Mouse (Mus musculus): ENCODE results near the gene March6. TPM values are rescaled to one million over a fixed set of nuclear protein-coding genes. Genes with fewer than 3 reads are reported as not detected.

Gene March6
- polyA plus RNA-seq, 1 experiment from 2014 or later = 31.5 TPM

- no peaks in the 10 kb centered on the region for H3K9me3 ChIP-seq (replicated peaks)
- peaks cover 36% of the 10 kb centered on the region for H3K4me1 ChIP-seq
- WGBS = 52% methylated on average over 9 of the region's 9 CpGs
- H3K4me2 ChIP-seq = no peak overlapping the region
- no peaks in the 10 kb centered on the region for H3K36me3 ChIP-seq
- no peak overlapping the region for H3K27ac ChIP-seq
- no peak; the same call in 1 of the 2 replicates for ATAC-seq (replicated peaks; ENCODE audit: low FRiP score)
- H3K27me3 ChIP-seq = no peaks in the 10 kb centered on the region
- no peak overlapping the region for H3K9ac ChIP-seq
- H3K4me3 ChIP-seq (replicated peaks) = no peak overlapping the region
Measured at GRCm38 (mm10) chr15:31539643-31540512, 9.0 kb upstream of the March6 start.

- WGBS = 85% methylated on average over 3 of the region's 3 CpGs
- Histone ChIP-seq H3K4me2 (no peak overlapping the region), H3K9me3 (replicated peaks) (no peaks in the 10 kb centered on the region), H3K27me3 (no peaks in the 10 kb centered on the region), H3K4me3 (replicated peaks) (no peak overlapping the region), H3K27ac (no peak overlapping the region), H3K9ac (no peak overlapping the region), H3K4me1 (peaks cover 36% of the 10 kb centered on the region), H3K36me3 (no peaks in the 10 kb centered on the region)
- no peak for ATAC-seq (replicated peaks; ENCODE audit: low FRiP score)
Measured at GRCm38 (mm10) chr15:31538346-31538745, 7.5 kb upstream of the March6 start.

- Histone ChIP-seq H3K36me3 (no peaks in the 10 kb centered on the region), H3K4me2 (no peak overlapping the region), H3K9me3 (replicated peaks) (no peaks in the 10 kb centered on the region), H3K27ac (no peak overlapping the region), H3K9ac (no peak overlapping the region), H3K27me3 (no peaks in the 10 kb centered on the region), H3K4me3 (replicated peaks) (no peak overlapping the region), H3K4me1 (peaks cover 32% of the 10 kb centered on the region)
- no peak for ATAC-seq (replicated peaks; ENCODE audit: low FRiP score)
- 93% methylated on average over 2 of the region's 2 CpGs for WGBS
Measured at GRCm38 (mm10) chr15:31537706-31538105, 6.9 kb upstream of the March6 start.

GRCm38 (mm10) chr15:31536051-31536737 is 5.3 kb upstream of the March6 start:
- H3K27ac ChIP-seq = no peak overlapping the region
- H3K9ac ChIP-seq = no peak overlapping the region
- H3K9me3 ChIP-seq (replicated peaks) = no peaks in the 10 kb centered on the region
- H3K36me3 ChIP-seq = no peaks in the 10 kb centered on the region
- 31% methylated on average over 7 of the region's 7 CpGs for WGBS
- ATAC-seq (replicated peaks; ENCODE audit: low FRiP score) = no peak
- H3K4me2 ChIP-seq = no peak overlapping the region
- no peak overlapping the region for H3K4me3 ChIP-seq (replicated peaks)
- peaks cover 28% of the 10 kb centered on the region for H3K4me1 ChIP-seq
- no peaks in the 10 kb centered on the region for H3K27me3 ChIP-seq

- no peak overlapping the region for H3K4me2 ChIP-seq
- H3K27ac ChIP-seq = no peak overlapping the region
- WGBS = 34% methylated on average over 8 of the region's 8 CpGs
- H3K4me3 ChIP-seq (replicated peaks) = no peak overlapping the region
- no peak for ATAC-seq (replicated peaks; ENCODE audit: low FRiP score)
- no peak overlapping the region for H3K9ac ChIP-seq
- H3K9me3 ChIP-seq (replicated peaks) = no peaks in the 10 kb centered on the region
- H3K36me3 ChIP-seq = no peaks in the 10 kb centered on the region
- H3K27me3 ChIP-seq = no peaks in the 10 kb centered on the region
- H3K4me1 ChIP-seq = peaks cover 25% of the 10 kb centered on the region
Measured at GRCm38 (mm10) chr15:31535259-31535855, 4.5 kb upstream of the March6 start.

GRCm38 (mm10) chr15:31534421-31535258 is 3.8 kb upstream of the March6 start:
- H3K9me3 ChIP-seq (replicated peaks) = no peaks in the 10 kb centered on the region
- H3K9ac ChIP-seq = no peak overlapping the region
- ATAC-seq (replicated peaks; ENCODE audit: low FRiP score) = no peak
- H3K4me2 ChIP-seq = no peak overlapping the region
- 82% methylated on average over 7 of the region's 7 CpGs for WGBS
- H3K36me3 ChIP-seq = no peaks in the 10 kb centered on the region
- H3K27me3 ChIP-seq = no peaks in the 10 kb centered on the region
- no peak overlapping the region for H3K4me3 ChIP-seq (replicated peaks)
- no peak overlapping the region for H3K27ac ChIP-seq
- H3K4me1 ChIP-seq = peaks cover 20% of the 10 kb centered on the region

GRCm38 (mm10) chr15:31533529-31533928 is 2.7 kb upstream of the March6 start:
- Histone ChIP-seq H3K9ac (no peak overlapping the region), H3K27me3 (no peaks in the 10 kb centered on the region), H3K27ac (no peak overlapping the region), H3K4me1 (peaks cover 27% of the 10 kb centered on the region), H3K36me3 (no peaks in the 10 kb centered on the region), H3K4me2 (no peak overlapping the region), H3K9me3 (replicated peaks) (no peaks in the 10 kb centered on the region), H3K4me3 (replicated peaks) (no peak overlapping the region)
- no peak for ATAC-seq (replicated peaks; ENCODE audit: low FRiP score)
- 87% methylated on average over 2 of the region's 2 CpGs for WGBS

GRCm38 (mm10) chr15:31532331-31533021 is 1.6 kb upstream of the March6 start:
- WGBS = 93% methylated on average over 2 of the region's 2 CpGs
- ATAC-seq (replicated peaks; ENCODE audit: low FRiP score) = no peak

GRCm38 (mm10) chr15:31531446-31532330 is 835 bp upstream of the March6 start:
- no peaks in the 10 kb centered on the region for H3K9me3 ChIP-seq (replicated peaks)
- peaks cover 5% of the 10 kb centered on the region; the same call in 1 of the 2 replicates for H3K36me3 ChIP-seq
- ATAC-seq (replicated peaks; ENCODE audit: low FRiP score) = no peak
- H3K4me1 ChIP-seq = peaks cover 30% of the 10 kb centered on the region
- H3K4me3 ChIP-seq (replicated peaks) = peak overlapping the region; percentile 92
- H3K27me3 ChIP-seq = no peaks in the 10 kb centered on the region
- 20% methylated on average over 16 of the region's 16 CpGs for WGBS
- peak overlapping the region; percentile 92 for H3K9ac ChIP-seq
- peak overlapping the region; percentile 62 for H3K4me2 ChIP-seq
- peak overlapping the region; percentile 94 for H3K27ac ChIP-seq

More at GRCm38 (mm10) chr15:31532331-31533021, 1.6 kb upstream of the March6 start:
- H3K27ac ChIP-seq = no peak overlapping the region
- H3K4me1 ChIP-seq = peaks cover 30% of the 10 kb centered on the region
- no peak overlapping the region; the same call in 1 of the 2 replicates for H3K4me3 ChIP-seq (replicated peaks)
- no peaks in the 10 kb centered on the region for H3K27me3 ChIP-seq
- H3K9me3 ChIP-seq (replicated peaks) = no peaks in the 10 kb centered on the region
- no peak overlapping the region for H3K9ac ChIP-seq
- no peak overlapping the region for H3K4me2 ChIP-seq
- peaks cover under 1% of the 10 kb centered on the region; the same call in 1 of the 2 replicates for H3K36me3 ChIP-seq

GRCm38 (mm10) chr15:31529811-31530658 is 818 bp downstream of the March6 start:
- Histone ChIP-seq H3K4me1 (peaks cover 20% of the 10 kb centered on the region), H3K27ac (peak overlapping the region; percentile 94), H3K4me3 (replicated peaks) (peak overlapping the region; percentile 92), H3K4me2 (peak overlapping the region; percentile 64), H3K9me3 (replicated peaks) (no peaks in the 10 kb centered on the region), H3K36me3 (peaks cover 5% of the 10 kb centered on the region; the same call in 1 of the 2 replicates), H3K27me3 (no peaks in the 10 kb centered on the region), H3K9ac (peak overlapping the region; percentile 92)
- peak; percentile 71 for ATAC-seq (replicated peaks; ENCODE audit: low FRiP score)
- under 1% methylated on average over 49 of the region's 56 CpGs for WGBS
